Mouse (Mus musculus): ENCODE data around the gene Scnn1b. TPM values are rescaled to one million over a fixed set of nuclear protein-coding genes. Genes with fewer than 3 reads are reported as not detected.

The Scnn1b gene
- polyA plus RNA-seq, 1 experiment = not detected

- Histone ChIP-seq H3K36me3 (ENCODE audit: control insufficient read depth, insufficient read depth) (no peaks in the 10 kb centered on the region), H3K4me2 (ENCODE audit: low read depth) (no peak overlapping the region), H3K4me3 (no peak overlapping the region), H3K27me3 (ENCODE audit: control insufficient read depth, insufficient read depth, insufficient read length) (peaks cover 8% of the 10 kb centered on the region), H3K79me2 (ENCODE audit: control insufficient read depth, insufficient read depth) (no peaks in the 10 kb centered on the region), H3ac (ENCODE audit: control insufficient read depth, insufficient read length) (no peak overlapping the region)
- no peak for TF ChIP-seq MYOG (IDR thresholded peaks at IDR 0.05; ENCODE audit: control insufficient read depth in 1 of 3, insufficient read depth in 1 of 3, insufficient read length in 2 of 3, low read depth in 2 of 3)
- no peak for TF ChIP-seq REST (IDR thresholded peaks at IDR 0.05; ENCODE audit: insufficient read depth, insufficient read length)
- no peak for TF ChIP-seq MAX (IDR thresholded peaks at IDR 0.05; ENCODE audit: low read depth)
- no peak for TF ChIP-seq SRF (IDR thresholded peaks at IDR 0.05; ENCODE audit: control insufficient read depth, insufficient read length, low read depth)
- no peak for TF ChIP-seq TCF12 (IDR thresholded peaks at IDR 0.05; ENCODE audit: insufficient read depth, poor library complexity, severe bottlenecking)
- no peak for TF ChIP-seq E2F4 (IDR thresholded peaks at IDR 0.05; ENCODE audit: insufficient read depth)
Observed at GRCm38 (mm10) chr7:121880246-121880645, 15.4 kb downstream of the Scnn1b start.

DNA sequence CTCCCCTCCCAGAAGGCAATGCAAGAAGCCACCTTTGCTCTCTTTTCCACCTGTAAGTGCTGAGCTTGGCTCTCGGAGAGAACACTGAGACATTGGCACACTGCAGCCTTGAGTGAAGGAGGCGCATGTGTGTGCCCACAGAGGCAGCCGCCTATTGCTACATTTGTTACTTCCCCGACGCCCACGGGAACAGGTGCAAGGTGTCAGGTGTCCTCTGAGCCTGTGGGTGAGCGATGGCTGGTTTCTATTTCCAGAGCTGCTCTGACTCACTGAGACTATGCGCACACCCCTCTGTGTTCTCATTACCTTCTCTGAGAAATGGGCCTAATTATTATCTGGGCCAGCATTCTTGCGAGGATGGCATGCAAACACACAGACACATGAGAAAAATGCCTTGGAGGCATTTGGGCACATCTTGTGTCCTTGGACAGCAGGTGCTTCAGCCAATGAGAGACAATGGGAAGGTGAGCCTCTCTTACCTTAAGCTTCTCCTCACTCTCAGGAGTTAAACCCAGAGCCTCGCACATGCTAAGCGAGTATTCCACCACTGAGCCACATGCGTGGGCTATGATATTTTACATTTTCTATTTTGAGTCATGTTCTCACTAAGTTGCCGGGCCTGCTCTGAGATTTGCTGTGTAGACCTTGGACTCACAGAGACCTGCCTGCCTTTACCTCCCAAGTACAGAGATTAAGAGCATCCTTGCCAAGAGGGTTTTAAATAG is 26.0 kb downstream of the Scnn1b start:
- Histone ChIP-seq H3K4me2 (ENCODE audit: low read depth) (peak overlapping the region; percentile 42), H3K27me3 (ENCODE audit: control insufficient read depth, insufficient read depth, insufficient read length) (no peaks in the 10 kb centered on the region), H3K79me2 (ENCODE audit: control insufficient read depth, insufficient read depth) (no peaks in the 10 kb centered on the region), H3K36me3 (ENCODE audit: control insufficient read depth, insufficient read depth) (no peaks in the 10 kb centered on the region), H3K4me3 (no peak overlapping the region), H3ac (ENCODE audit: control insufficient read depth, insufficient read length) (no peak overlapping the region)
- no peak for TF ChIP-seq USF1 (IDR thresholded peaks at IDR 0.05; ENCODE audit: low read depth)
- no peak for TF ChIP-seq POLR2A (IDR thresholded peaks at IDR 0.05; ENCODE audit: insufficient read length, low read depth)
- TF ChIP-seq MYOD1 (IDR thresholded peaks at IDR 0.05; ENCODE audit: control insufficient read depth in 1 of 3, insufficient read length in 2 of 3, low read depth in 2 of 3) = peak; percentile 60 to 99 (median 98)
- TF ChIP-seq E2F4 (IDR thresholded peaks at IDR 0.05; ENCODE audit: insufficient read depth) = no peak
- peak; percentile 89 for TF ChIP-seq TCF12 (IDR thresholded peaks at IDR 0.05; ENCODE audit: insufficient read depth, poor library complexity, severe bottlenecking)
- no peak for TF ChIP-seq MAX (IDR thresholded peaks at IDR 0.05; ENCODE audit: low read depth)
- TF ChIP-seq REST (IDR thresholded peaks at IDR 0.05; ENCODE audit: insufficient read depth, insufficient read length) = no peak
- no peak for TF ChIP-seq SRF (IDR thresholded peaks at IDR 0.05; ENCODE audit: control insufficient read depth, insufficient read length, low read depth)
- TF ChIP-seq POLR2AphosphoS2 (IDR thresholded peaks at IDR 0.05; ENCODE audit: insufficient read length, low read depth) = no peak
- TF ChIP-seq MYOG (IDR thresholded peaks at IDR 0.05; ENCODE audit: control insufficient read depth in 1 of 3, insufficient read depth in 1 of 3, insufficient read length in 2 of 3, low read depth in 2 of 3) = peak; percentile 53 to 100 (median 97)
- peak; percentile 91 for TF ChIP-seq TCF3 (IDR thresholded peaks at IDR 0.05; ENCODE audit: insufficient read length, low read depth)
- TF ChIP-seq CEBPB (IDR thresholded peaks at IDR 0.05; ENCODE audit: insufficient read depth, poor library complexity, severe bottlenecking) = 0 out of 2 replicates have a peak, but pooled peaks have one; percentile 5

- no peak overlapping the region for H3K4me3 ChIP-seq
- no peak overlapping the region for H3K4me2 ChIP-seq (ENCODE audit: low read depth)
- H3K27me3 ChIP-seq (ENCODE audit: control insufficient read depth, insufficient read depth, insufficient read length) = peaks cover 28% of the 10 kb centered on the region
- no peaks in the 10 kb centered on the region for H3K79me2 ChIP-seq (ENCODE audit: control insufficient read depth, insufficient read depth)
- no peaks in the 10 kb centered on the region for H3K36me3 ChIP-seq (ENCODE audit: control insufficient read depth, insufficient read depth)
- TF ChIP-seq CEBPB (IDR thresholded peaks at IDR 0.05; ENCODE audit: insufficient read depth, poor library complexity, severe bottlenecking) (no peak), SRF (IDR thresholded peaks at IDR 0.05; ENCODE audit: control insufficient read depth, insufficient read length, low read depth) (no peak)
- H3ac ChIP-seq (ENCODE audit: control insufficient read depth, insufficient read length) = no peak overlapping the region
Observed at GRCm38 (mm10) chr7:121896689-121897088, 31.9 kb downstream of the Scnn1b start.

- TF ChIP-seq POLR2A (IDR thresholded peaks at IDR 0.05; ENCODE audit: insufficient read length, low read depth) (no peak), TCF12 (IDR thresholded peaks at IDR 0.05; ENCODE audit: insufficient read depth, poor library complexity, severe bottlenecking) (no peak), TCF3 (IDR thresholded peaks at IDR 0.05; ENCODE audit: insufficient read length, low read depth) (no peak), REST (IDR thresholded peaks at IDR 0.05; ENCODE audit: insufficient read depth, insufficient read length) (no peak)
- Histone ChIP-seq H3ac (ENCODE audit: control insufficient read depth, insufficient read length) (no peak overlapping the region), H3K4me2 (ENCODE audit: low read depth) (no peak overlapping the region), H3K36me3 (ENCODE audit: control insufficient read depth, insufficient read depth) (no peaks in the 10 kb centered on the region), H3K79me2 (ENCODE audit: control insufficient read depth, insufficient read depth) (no peaks in the 10 kb centered on the region), H3K27me3 (ENCODE audit: control insufficient read depth, insufficient read depth, insufficient read length) (peaks cover 29% of the 10 kb centered on the region), H3K4me3 (no peak overlapping the region)
Observed at GRCm38 (mm10) chr7:121899311-121899710, 34.5 kb downstream of the Scnn1b start.

DNA sequence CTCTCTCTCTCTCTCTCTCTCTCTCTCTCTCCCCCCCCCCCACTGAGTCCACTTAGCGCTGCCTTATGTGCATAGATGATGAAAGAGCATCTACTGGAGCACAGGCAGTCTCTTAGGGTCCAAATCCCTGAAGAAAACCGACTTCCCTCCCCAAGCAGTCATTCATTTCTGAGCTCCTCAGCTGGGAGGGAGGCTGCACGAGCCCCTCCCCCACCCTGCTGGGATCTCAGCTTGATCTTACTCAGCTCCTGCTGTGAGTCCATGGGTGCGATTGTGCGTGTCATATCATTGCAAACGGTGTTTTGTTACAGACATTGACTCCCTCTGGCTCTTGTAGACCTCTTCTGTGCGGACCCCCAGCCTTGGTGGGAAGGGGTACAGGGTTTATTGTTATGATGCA is 35.1 kb downstream of the Scnn1b start:
- Histone ChIP-seq H3K36me3 (ENCODE audit: control insufficient read depth, insufficient read depth) (no peaks in the 10 kb centered on the region), H3K4me2 (ENCODE audit: low read depth) (no peak overlapping the region), H3K27me3 (ENCODE audit: control insufficient read depth, insufficient read depth, insufficient read length) (peaks cover 29% of the 10 kb centered on the region), H3ac (ENCODE audit: control insufficient read depth, insufficient read length) (no peak overlapping the region), H3K4me3 (no peak overlapping the region), H3K79me2 (ENCODE audit: control insufficient read depth, insufficient read depth) (no peaks in the 10 kb centered on the region)
- TF ChIP-seq CEBPB (IDR thresholded peaks at IDR 0.05; ENCODE audit: insufficient read depth, poor library complexity, severe bottlenecking) (no peak), TCF3 (IDR thresholded peaks at IDR 0.05; ENCODE audit: insufficient read length, low read depth) (no peak), MAX (IDR thresholded peaks at IDR 0.05; ENCODE audit: low read depth) (no peak), MYOD1 (IDR thresholded peaks at IDR 0.05; ENCODE audit: control insufficient read depth in 1 of 3, insufficient read length in 2 of 3, low read depth in 2 of 3) (no peak), E2F4 (IDR thresholded peaks at IDR 0.05; ENCODE audit: insufficient read depth) (no peak), POLR2AphosphoS2 (IDR thresholded peaks at IDR 0.05; ENCODE audit: insufficient read length, low read depth) (no peak), SRF (IDR thresholded peaks at IDR 0.05; ENCODE audit: control insufficient read depth, insufficient read length, low read depth) (no peak), REST (IDR thresholded peaks at IDR 0.05; ENCODE audit: insufficient read depth, insufficient read length) (no peak), POLR2A (IDR thresholded peaks at IDR 0.05; ENCODE audit: insufficient read length, low read depth) (no peak), MYOG (IDR thresholded peaks at IDR 0.05; ENCODE audit: control insufficient read depth in 1 of 3, insufficient read depth in 1 of 3, insufficient read length in 2 of 3, low read depth in 2 of 3) (no peak), USF1 (IDR thresholded peaks at IDR 0.05; ENCODE audit: low read depth) (no peak), TCF12 (IDR thresholded peaks at IDR 0.05; ENCODE audit: insufficient read depth, poor library complexity, severe bottlenecking) (no peak)

All from myocyte (in vitro differentiated cells).